Mouse (Mus musculus): ENCODE data around the gene Jak1. TPM values are rescaled to one million over a fixed set of nuclear protein-coding genes. Genes with fewer than 3 reads are reported as not detected.

Jak1 gene
- polyA plus RNA-seq (2014; fragmentation: Nextera tagmentation; extraction: Ambion mirVana), result 64.1 and 77.0 TPM in 2 replicates

DNA sequence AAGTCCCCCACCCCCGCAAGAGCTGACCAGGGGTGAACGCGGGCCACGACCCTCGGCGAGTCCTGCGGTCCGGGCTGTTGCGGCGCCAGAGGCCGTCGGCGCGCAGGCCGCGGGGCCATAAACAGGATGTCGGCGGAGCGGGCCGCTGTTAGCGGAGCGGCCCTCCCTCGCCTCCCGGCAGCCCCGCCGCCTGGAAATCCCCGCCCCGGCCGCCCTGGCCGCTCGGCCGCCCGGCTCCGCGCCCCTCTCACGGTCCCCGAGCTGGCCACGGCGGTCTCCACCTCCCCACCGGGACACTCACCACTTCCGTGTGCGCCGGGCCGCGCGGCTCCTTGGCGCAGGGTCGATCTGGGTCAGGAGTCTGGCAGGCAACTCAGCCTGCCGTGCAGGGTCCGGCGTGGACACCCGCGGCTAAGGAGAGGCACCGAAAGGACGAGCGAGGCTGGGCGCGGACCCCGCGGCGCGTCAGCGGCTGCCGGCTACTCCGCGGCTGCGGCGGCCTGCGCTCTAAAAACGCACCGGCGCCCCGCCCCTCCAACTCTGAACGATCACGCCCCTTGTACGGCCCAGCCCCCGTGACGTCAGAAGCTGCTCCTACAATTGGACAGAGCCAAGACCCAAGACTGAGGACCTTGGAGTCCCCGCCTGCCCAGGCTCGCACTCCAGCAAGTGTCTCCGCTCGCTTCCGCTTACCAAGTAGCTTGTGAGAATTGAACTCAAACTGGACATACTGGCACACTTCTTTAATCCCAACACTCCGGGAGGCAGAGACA is at the start of gene Jak1:
Gene Jak1, minus strand, starts transcription at position 542 of the 773 bp plus-strand sequence.
- Histone ChIP-seq H3K4me3 (replicated peaks; ENCODE audit: low read depth, low read length) (peak within 1 kb of the TSS; percentile 98), H3K9ac (replicated peaks; ENCODE audit: low read length) (peak within 1 kb of the TSS; percentile 80), H3K36me3 (ENCODE audit: control insufficient read depth, insufficient read depth, low read length) (no peaks in the 10 kb centered on the region), H3K4me1 (ENCODE audit: control insufficient read depth, insufficient read depth, low read length) (no peaks in the 10 kb centered on the region), H3K9me3 (ENCODE audit: control insufficient read depth, low read length) (no peaks in the 10 kb centered on the region), H3K27ac (replicated peaks; ENCODE audit: low read depth, low read length) (peak within 1 kb of the TSS; percentile 68), H3K27me3 (ENCODE audit: control insufficient read depth, insufficient read depth, low read length) (no peaks in the 10 kb centered on the region), H3K4me2 (ENCODE audit: low read length) (peak within 1 kb of the TSS; percentile 78)
- WGBS, result under 1% methylated on average over 80 of the region's 84 CpGs
- DNase-seq, result peak; percentile 97
- peak; percentile 98 for ATAC-seq (ENCODE audit: low FRiP score, low TSS enrichment)

DNA sequence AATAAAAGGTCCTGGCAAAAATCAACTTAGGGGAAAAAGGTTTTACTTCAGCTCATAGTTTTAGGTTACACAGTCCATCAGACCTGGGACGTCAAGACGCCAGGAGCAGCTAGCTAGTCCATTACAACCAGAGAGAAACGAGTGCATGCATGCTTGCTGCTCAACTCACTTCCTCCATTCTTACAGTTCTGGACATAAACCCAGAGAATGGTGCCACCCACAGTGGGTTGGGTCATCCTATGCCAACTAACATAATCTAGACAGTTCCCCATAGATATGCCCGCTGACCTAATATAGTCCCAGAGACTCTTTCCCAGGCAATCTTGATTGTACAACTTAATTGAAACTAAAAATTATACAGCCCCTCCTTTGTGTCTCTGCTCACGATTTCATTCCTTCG is 47.0 kb upstream of the Jak1 start:
- H3K9ac ChIP-seq (replicated peaks; ENCODE audit: low read length), result no peak overlapping the region
- H3K4me1 ChIP-seq (ENCODE audit: control insufficient read depth, insufficient read depth, low read length), result no peaks in the 10 kb centered on the region
- ATAC-seq (ENCODE audit: low FRiP score, low TSS enrichment), result no peak
- no peaks in the 10 kb centered on the region for H3K36me3 ChIP-seq (ENCODE audit: control insufficient read depth, insufficient read depth, low read length)
- WGBS, result 88% methylated on average over 6 of the region's 6 CpGs
- no peak overlapping the region for H3K4me3 ChIP-seq (replicated peaks; ENCODE audit: low read depth, low read length)
- no peak for DNase-seq
- H3K27ac ChIP-seq (replicated peaks; ENCODE audit: low read depth, low read length), result no peak overlapping the region
- no peaks in the 10 kb centered on the region for H3K9me3 ChIP-seq (ENCODE audit: control insufficient read depth, low read length)
- H3K27me3 ChIP-seq (ENCODE audit: control insufficient read depth, insufficient read depth, low read length), result no peaks in the 10 kb centered on the region
- H3K4me2 ChIP-seq (ENCODE audit: low read length), result no peak overlapping the region

DNA sequence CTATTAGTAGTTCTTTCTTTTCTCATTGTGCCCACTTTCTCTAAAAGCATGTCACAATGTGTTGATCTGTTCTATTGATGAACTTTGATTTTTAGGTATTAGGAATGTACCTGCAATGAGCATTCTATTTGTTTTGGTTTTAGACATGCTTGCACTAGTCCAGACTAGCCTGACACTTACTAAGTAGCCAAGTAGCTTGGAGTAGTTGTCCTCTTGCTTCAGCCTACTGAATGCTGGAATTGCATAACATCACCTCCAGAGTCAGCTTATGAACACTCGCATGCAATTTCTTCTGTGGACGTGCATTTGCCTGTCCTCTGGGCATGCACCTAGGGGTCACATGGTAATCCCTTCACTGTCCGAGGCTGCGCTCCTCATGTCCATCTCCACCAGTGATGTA is 43.1 kb upstream of the Jak1 start:
- Histone ChIP-seq H3K27ac (replicated peaks; ENCODE audit: low read depth, low read length) (no peak overlapping the region), H3K9ac (replicated peaks; ENCODE audit: low read length) (no peak overlapping the region), H3K9me3 (ENCODE audit: control insufficient read depth, low read length) (no peaks in the 10 kb centered on the region), H3K4me3 (replicated peaks; ENCODE audit: low read depth, low read length) (no peak overlapping the region), H3K4me1 (ENCODE audit: control insufficient read depth, insufficient read depth, low read length) (no peaks in the 10 kb centered on the region), H3K4me2 (ENCODE audit: low read length) (no peak overlapping the region), H3K27me3 (ENCODE audit: control insufficient read depth, insufficient read depth, low read length) (no peaks in the 10 kb centered on the region), H3K36me3 (ENCODE audit: control insufficient read depth, insufficient read depth, low read length) (no peaks in the 10 kb centered on the region)
- DNase-seq, result no peak
- ATAC-seq (ENCODE audit: low FRiP score, low TSS enrichment), result no peak
- WGBS, result 84% methylated on average over 4 of the region's 4 CpGs

DNA sequence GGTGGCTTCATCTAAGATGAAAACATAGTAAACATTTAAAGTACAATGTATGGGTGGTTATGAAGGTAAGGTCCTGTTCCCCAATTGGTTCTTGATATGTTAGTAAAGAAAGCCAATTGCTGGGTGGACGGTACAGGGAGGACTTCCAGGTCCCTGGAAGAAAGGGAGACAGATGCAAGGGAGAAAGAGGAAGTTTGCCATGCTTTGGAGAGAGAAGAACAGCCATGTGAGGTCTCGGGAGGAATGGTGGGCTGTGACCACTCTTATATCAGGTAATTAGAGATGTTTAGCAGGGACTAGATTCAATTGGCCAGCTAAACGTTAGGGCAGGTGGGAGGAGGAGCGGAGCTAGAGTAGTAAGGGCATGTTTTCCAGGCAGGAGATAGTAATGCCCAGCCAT is 42.2 kb upstream of the Jak1 start:
- H3K9ac ChIP-seq (replicated peaks; ENCODE audit: low read length), result no peak overlapping the region
- no peaks in the 10 kb centered on the region for H3K9me3 ChIP-seq (ENCODE audit: control insufficient read depth, low read length)
- no peaks in the 10 kb centered on the region for H3K4me1 ChIP-seq (ENCODE audit: control insufficient read depth, insufficient read depth, low read length)
- H3K4me2 ChIP-seq (ENCODE audit: low read length), result no peak overlapping the region
- no peak overlapping the region for H3K4me3 ChIP-seq (replicated peaks; ENCODE audit: low read depth, low read length)
- 89% methylated on average over 4 of the region's 4 CpGs for WGBS
- no peak overlapping the region for H3K27ac ChIP-seq (replicated peaks; ENCODE audit: low read depth, low read length)
- DNase-seq, result no peak
- H3K36me3 ChIP-seq (ENCODE audit: control insufficient read depth, insufficient read depth, low read length), result no peaks in the 10 kb centered on the region
- ATAC-seq (ENCODE audit: low FRiP score, low TSS enrichment), result no peak
- H3K27me3 ChIP-seq (ENCODE audit: control insufficient read depth, insufficient read depth, low read length), result no peaks in the 10 kb centered on the region

DNA sequence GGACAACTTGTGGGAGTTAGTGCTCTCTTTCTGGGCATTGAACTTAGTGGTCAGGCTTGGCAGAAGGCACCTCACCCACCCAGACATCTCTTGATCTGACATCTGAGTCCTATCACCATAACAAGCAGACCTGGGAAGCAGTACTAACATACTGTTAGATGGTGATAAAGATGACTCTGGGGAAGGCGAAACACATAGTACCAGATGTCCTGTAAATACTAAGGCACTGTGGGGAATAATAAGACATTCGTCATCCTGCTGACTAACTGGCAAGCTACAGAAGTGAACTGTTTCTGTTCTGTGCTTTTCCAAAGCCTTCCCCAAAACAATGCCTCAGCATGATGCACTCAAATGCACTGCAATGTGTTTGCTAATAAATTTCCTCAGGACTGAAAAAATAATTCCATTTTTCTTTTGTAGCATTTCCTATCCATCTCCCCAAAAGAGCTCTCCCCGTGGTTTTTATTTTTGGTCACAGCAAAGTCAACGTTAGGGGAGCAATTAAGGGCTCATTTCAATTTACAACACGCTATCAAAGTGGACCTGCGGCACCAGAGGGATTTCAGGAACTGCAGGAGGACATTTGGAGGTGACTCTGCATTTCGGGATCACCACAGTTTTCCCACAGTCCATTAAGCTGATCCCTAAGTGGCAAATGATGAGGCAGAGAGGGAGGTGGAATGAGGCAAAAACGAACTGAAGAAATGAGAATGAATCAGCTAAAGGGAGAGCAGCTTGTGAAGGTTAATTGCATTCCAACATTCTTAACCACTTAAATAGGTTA is 41.2 kb upstream of the Jak1 start:
- no peaks in the 10 kb centered on the region for H3K9me3 ChIP-seq (ENCODE audit: control insufficient read depth, low read length)
- H3K9ac ChIP-seq (replicated peaks; ENCODE audit: low read length), result no peak overlapping the region
- H3K4me2 ChIP-seq (ENCODE audit: low read length), result no peak overlapping the region
- no peaks in the 10 kb centered on the region for H3K36me3 ChIP-seq (ENCODE audit: control insufficient read depth, insufficient read depth, low read length)
- no peaks in the 10 kb centered on the region for H3K27me3 ChIP-seq (ENCODE audit: control insufficient read depth, insufficient read depth, low read length)
- H3K27ac ChIP-seq (replicated peaks; ENCODE audit: low read depth, low read length), result no peak overlapping the region
- WGBS, result 50% methylated on average over 8 of the region's 8 CpGs
- no peaks in the 10 kb centered on the region for H3K4me1 ChIP-seq (ENCODE audit: control insufficient read depth, insufficient read depth, low read length)
- no peak for ATAC-seq (ENCODE audit: low FRiP score, low TSS enrichment)
- DNase-seq, result no peak
- no peak overlapping the region for H3K4me3 ChIP-seq (replicated peaks; ENCODE audit: low read depth, low read length)

DNA sequence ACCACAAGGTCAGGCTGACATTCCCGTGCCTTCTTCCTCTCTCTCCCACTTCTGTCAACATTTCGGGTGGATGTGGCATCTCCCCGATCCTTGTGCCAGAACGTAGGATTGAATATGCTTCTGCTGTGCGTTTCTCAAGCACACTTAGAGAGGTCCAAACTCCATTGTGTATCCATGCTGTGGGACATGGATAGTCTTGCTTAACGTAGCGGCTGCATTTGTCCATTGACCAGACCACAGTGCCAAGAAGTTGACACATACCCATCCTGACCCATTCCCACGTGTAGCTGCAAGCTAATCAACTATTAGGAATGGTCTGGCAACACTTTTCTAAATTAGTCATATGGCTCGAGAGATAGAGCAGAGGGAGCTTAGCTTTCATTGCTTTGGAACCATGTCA is 40.0 kb upstream of the Jak1 start:
- 90% methylated on average over 9 of the region's 9 CpGs for WGBS
- Histone ChIP-seq H3K9ac (replicated peaks; ENCODE audit: low read length) (no peak overlapping the region), H3K27me3 (ENCODE audit: control insufficient read depth, insufficient read depth, low read length) (no peaks in the 10 kb centered on the region), H3K4me1 (ENCODE audit: control insufficient read depth, insufficient read depth, low read length) (no peaks in the 10 kb centered on the region), H3K4me2 (ENCODE audit: low read length) (no peak overlapping the region), H3K27ac (replicated peaks; ENCODE audit: low read depth, low read length) (no peak overlapping the region), H3K4me3 (replicated peaks; ENCODE audit: low read depth, low read length) (no peak overlapping the region), H3K36me3 (ENCODE audit: control insufficient read depth, insufficient read depth, low read length) (no peaks in the 10 kb centered on the region), H3K9me3 (ENCODE audit: control insufficient read depth, low read length) (no peaks in the 10 kb centered on the region)
- DNase-seq (no peak), ATAC-seq (ENCODE audit: low FRiP score, low TSS enrichment) (no peak)

DNA sequence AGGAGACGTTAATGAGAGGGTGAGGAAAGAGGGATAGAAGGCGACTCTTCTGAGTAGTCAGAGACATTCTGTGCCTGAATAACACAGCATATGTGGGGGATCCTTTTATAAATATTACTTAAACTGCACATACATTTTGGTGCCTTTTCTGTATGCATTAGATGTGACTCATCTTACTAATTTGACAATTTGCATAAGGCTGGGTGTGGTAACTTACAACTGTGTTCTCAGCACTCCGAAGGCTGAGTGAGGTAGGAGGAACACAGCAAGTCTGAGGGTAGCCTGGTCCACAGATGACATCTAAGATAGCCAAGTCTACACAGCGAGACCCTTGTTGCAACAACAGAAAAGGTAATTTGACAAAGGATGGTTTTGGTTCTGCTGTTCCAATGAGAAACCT is 39.0 kb upstream of the Jak1 start:
- WGBS, result 96% methylated on average over 4 of the region's 4 CpGs
- Histone ChIP-seq H3K4me1 (ENCODE audit: control insufficient read depth, insufficient read depth, low read length) (no peaks in the 10 kb centered on the region), H3K4me3 (replicated peaks; ENCODE audit: low read depth, low read length) (no peak overlapping the region), H3K27ac (replicated peaks; ENCODE audit: low read depth, low read length) (no peak overlapping the region), H3K9me3 (ENCODE audit: control insufficient read depth, low read length) (no peaks in the 10 kb centered on the region), H3K4me2 (ENCODE audit: low read length) (no peak overlapping the region), H3K9ac (replicated peaks; ENCODE audit: low read length) (no peak overlapping the region), H3K36me3 (ENCODE audit: control insufficient read depth, insufficient read depth, low read length) (no peaks in the 10 kb centered on the region), H3K27me3 (ENCODE audit: control insufficient read depth, insufficient read depth, low read length) (no peaks in the 10 kb centered on the region)
- DNase-seq (no peak), ATAC-seq (ENCODE audit: low FRiP score, low TSS enrichment) (no peak)

DNA sequence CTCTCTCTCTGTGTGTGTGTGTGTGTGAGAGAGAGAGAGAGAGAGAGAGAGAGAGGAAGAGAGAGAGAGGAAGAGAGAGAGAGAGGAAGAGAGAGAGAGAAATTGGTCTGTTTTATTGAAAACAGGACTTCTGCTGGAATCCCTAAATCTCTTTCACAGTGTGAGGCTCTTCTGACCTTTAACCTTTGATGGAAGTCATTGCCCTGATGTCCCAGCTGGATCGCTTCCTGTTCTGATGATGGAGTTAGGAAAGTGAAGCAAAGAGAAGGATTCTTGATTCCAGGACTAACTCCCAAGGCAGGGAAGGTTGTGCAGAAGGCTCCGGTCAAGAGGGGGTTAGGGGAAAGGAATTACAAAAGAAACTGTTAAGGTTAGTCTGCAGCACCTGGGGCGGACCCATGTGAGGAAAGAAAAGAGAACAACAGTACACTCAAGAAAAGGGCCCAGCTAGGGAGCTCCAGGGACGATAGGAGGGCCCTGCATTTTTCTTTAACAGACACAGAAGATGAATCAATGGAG is 35.4 kb upstream of the Jak1 start:
- DNase-seq, result no peak
- Histone ChIP-seq H3K36me3 (ENCODE audit: control insufficient read depth, insufficient read depth, low read length) (no peaks in the 10 kb centered on the region), H3K9me3 (ENCODE audit: control insufficient read depth, low read length) (no peaks in the 10 kb centered on the region), H3K27ac (replicated peaks; ENCODE audit: low read depth, low read length) (no peak overlapping the region), H3K4me2 (ENCODE audit: low read length) (no peak overlapping the region), H3K4me3 (replicated peaks; ENCODE audit: low read depth, low read length) (no peak overlapping the region), H3K9ac (replicated peaks; ENCODE audit: low read length) (no peak overlapping the region), H3K27me3 (ENCODE audit: control insufficient read depth, insufficient read depth, low read length) (no peaks in the 10 kb centered on the region), H3K4me1 (ENCODE audit: control insufficient read depth, insufficient read depth, low read length) (no peaks in the 10 kb centered on the region)
- no peak for ATAC-seq (ENCODE audit: low FRiP score, low TSS enrichment)
- 58% methylated on average over 4 of the region's 4 CpGs for WGBS
